Mouse (Mus musculus): ENCODE results near the gene Trmt44. TPM values are rescaled to one million over a fixed set of nuclear protein-coding genes. Genes with fewer than 3 reads are reported as not detected.

Trmt44 gene
- polyA plus RNA-seq, 1 experiment from 2014 or later, result 3.9 TPM

Other genes with a start within 250 kb of the Trmt44 start
- gene Hmx1, start 186.0 kb downstream of the Trmt44 start, polyA plus RNA-seq (2015; fragmentation: Nextera tagmentation; extraction: Ambion mirVana), result 0.13 TPM in 1 of 2 replicates, not detected in the other
- gene Cpz, start 49.4 kb downstream of the Trmt44 start, polyA plus RNA-seq (2015; fragmentation: Nextera tagmentation; extraction: Ambion mirVana), result 6.5 and 10.3 TPM in 2 replicates
- gene Acox3, start 8.0 kb upstream of the Trmt44 start, polyA plus RNA-seq (2015; fragmentation: Nextera tagmentation; extraction: Ambion mirVana), result 8.2 and 8.6 TPM in 2 replicates
- 6.3 and 7.2 TPM in 2 replicates for gene Htra3, start 104.7 kb upstream of the Trmt44 start, polyA plus RNA-seq (2015; fragmentation: Nextera tagmentation; extraction: Ambion mirVana)
- gene Sh3tc1, start 164.9 kb upstream of the Trmt44 start, polyA plus RNA-seq (2015; fragmentation: Nextera tagmentation; extraction: Ambion mirVana), result 9.2 and 9.7 TPM in 2 replicates
- gene Ablim2, start 182.8 kb upstream of the Trmt44 start, polyA plus RNA-seq (2015; fragmentation: Nextera tagmentation; extraction: Ambion mirVana), result 4.9 and 5.1 TPM in 2 replicates

Measured in heart, embryonic 13.5 days (tissue).